Mouse (Mus musculus) limb, embryonic 12.5 days (tissue): Measurements from ENCODE around the gene Mkrn2. TPM values are rescaled to one million over a fixed set of nuclear protein-coding genes. Genes with fewer than 3 reads are reported as not detected.
A peak's percentile ranks its signal among the peaks of the same experiment; 100 is the strongest.

Source experiments
- ATAC-seq: fragments of 200-750 bp; cut with Nextera tagmentation; 2 replicates; pipeline ENCODE4 v1.8.0; 2017; ENCODE audit warnings: low read depth, moderate TSS enrichment; ENCODE audit not compliant: insufficient number of reproducible peaks, insufficient read depth, low FRiP score, low TSS enrichment
- H3K27ac ChIP-seq: fragments of 300-500 bp; sonication (generic); 2 replicates; pipeline ENCODE4 v1.5.1; 2016; ENCODE audit warnings: mild to moderate bottlenecking, moderate library complexity
- H3K27me3 ChIP-seq: fragments of 300-500 bp; sonication (generic); 2 replicates; pipeline ENCODE4 v1.6.1; 2016; ENCODE audit warnings: mild to moderate bottlenecking, moderate library complexity
- H3K36me3 ChIP-seq: fragments of 300-500 bp; sonication (generic); 2 replicates; pipeline ENCODE4 v1.6.1; 2016; ENCODE audit warnings: mild to moderate bottlenecking, moderate library complexity
- H3K4me1 ChIP-seq: fragments of 300-500 bp; sonication (generic); replicated peaks from 2 replicates; pipeline ENCODE4 v1.6.1; 2016
- H3K4me2 ChIP-seq: fragments of 300-500 bp; sonication (generic); 2 replicates; pipeline ENCODE4 v1.6.1; 2016; ENCODE audit warnings: mild to moderate bottlenecking, moderate library complexity
- H3K4me3 ChIP-seq: fragments of 300-500 bp; sonication (generic); replicated peaks from 2 replicates; pipeline ENCODE4 v1.5.1; 2016; ENCODE audit warnings: mild to moderate bottlenecking
- H3K9ac ChIP-seq: fragments of 300-500 bp; sonication (generic); replicated peaks from 2 replicates; pipeline ENCODE4 v1.6.1; 2016; ENCODE audit warnings: mild to moderate bottlenecking, moderate library complexity
- H3K9me3 ChIP-seq: fragments of 300-500 bp; sonication (generic); 2 replicates; pipeline ENCODE4 v1.6.1; 2016; ENCODE audit warnings: mild to moderate bottlenecking, moderate library complexity
- WGBS: fragments of 180-500 bp; shearing (Covaris S2); methylation state at CpG from one replicate; pipeline ENCODE4 v1.1.7; 2016; 5-methylcytosine and 5-hydroxymethylcytosine counted together
- polyA plus RNA-seq: library from polyadenylated mRNA; unstranded; fragments of >200 nt; fragmentation: Nextera tagmentation; extraction: Ambion mirVana; gene quantifications from 2 replicates; pipeline ENCODE4 v1.2.1, GENCODE M21; 2016

Mkrn2 gene
- polyA plus RNA-seq, 1 experiment from 2014 or later: 28.4 TPM

DNA sequence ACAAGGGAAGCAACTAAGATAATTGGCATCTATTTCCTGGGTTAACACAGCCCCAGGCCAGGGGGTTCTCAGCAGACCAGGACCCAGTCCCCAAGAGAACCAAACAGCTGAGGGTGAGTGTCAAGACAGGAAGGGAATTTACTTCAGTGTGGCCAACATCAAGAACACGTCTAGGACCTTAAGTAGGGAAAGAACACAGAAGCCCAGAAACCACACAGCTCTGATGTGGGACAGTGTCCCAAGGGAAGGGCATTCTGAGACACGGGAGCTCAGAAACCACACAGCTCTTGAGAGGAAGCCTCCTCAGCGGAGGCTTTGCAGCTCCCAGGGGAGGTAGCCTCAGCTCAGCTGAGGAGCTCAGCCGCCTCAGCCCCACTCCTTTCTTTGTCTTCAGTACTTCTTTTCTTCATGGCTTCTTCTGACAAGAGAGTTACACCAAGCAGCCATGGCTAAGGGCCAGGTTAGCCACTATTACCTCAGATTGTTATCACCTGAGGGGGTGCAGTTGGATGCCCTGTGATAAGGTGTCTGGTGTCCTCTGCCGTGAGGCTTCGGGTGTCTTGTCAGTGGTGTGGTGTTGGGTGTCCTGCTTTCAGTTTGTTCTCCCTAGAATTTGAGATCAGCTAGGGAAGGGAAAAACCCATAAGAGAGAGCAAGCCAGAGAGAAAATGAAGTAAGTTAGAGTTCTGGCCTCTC, 18.1 kb upstream of the Mkrn2 start:
- H3K4me2 ChIP-seq: no peak overlapping the region
- no peaks in the 10 kb centered on the region for H3K9me3 ChIP-seq
- H3K4me1 ChIP-seq: no peaks in the 10 kb centered on the region
- ATAC-seq: no peak
- H3K36me3 ChIP-seq: peaks cover 16% of the 10 kb centered on the region
- no peak overlapping the region for H3K4me3 ChIP-seq
- H3K9ac ChIP-seq: no peak overlapping the region
- WGBS: 76% methylated on average over 6 of the region's 6 CpGs
- H3K27me3 ChIP-seq: no peaks in the 10 kb centered on the region
- H3K27ac ChIP-seq: no peak overlapping the region

DNA sequence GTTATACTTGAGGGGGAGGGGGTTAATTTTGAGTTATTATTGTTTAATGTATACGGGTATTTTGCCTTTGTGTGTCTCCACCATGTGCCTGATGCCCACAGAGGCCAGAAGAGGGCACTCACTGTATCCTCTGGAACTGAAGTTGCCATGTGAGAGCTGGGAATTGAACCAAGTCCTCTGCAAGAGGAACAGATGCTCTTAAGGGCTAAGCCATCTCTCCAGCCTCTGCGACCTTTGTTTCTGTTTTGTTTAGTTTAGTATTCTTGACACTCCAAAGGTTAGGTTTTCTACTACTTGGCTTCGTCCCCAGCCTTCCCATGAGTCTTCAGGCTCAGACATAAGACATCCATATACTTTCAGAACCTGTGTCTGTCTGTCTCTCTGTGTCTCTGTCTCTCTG, 17.5 kb upstream of the Mkrn2 start:
- Histone ChIP-seq H3K27ac (no peak overlapping the region), H3K27me3 (no peaks in the 10 kb centered on the region), H3K9ac (no peak overlapping the region), H3K36me3 (peaks cover 10% of the 10 kb centered on the region; the same call in 1 of the 2 replicates), H3K4me2 (no peak overlapping the region), H3K4me3 (no peak overlapping the region), H3K4me1 (no peaks in the 10 kb centered on the region), H3K9me3 (no peaks in the 10 kb centered on the region)
- 85% methylated on average over 3 of the region's 3 CpGs for WGBS
- no peak for ATAC-seq

DNA sequence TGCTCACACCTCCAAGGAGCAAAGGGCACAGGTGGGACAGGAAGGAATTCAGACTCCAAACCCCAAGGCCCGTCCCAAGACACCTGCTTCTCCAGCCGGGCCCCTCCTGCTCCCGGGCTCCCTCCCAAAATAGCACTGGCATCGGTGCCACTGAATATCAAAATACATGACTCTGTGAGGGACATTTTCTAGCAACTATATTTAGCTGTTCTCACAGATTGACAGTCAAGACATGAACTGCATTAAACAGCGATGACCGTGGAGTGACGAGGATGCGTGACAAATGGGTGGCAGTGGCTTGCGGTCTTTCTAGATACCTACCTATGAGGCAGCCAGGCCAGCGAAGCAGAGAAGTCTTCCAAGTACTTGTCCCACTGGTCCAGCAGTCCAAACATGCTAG, 15.4 kb upstream of the Mkrn2 start:
- 85% methylated on average over 10 of the region's 10 CpGs for WGBS

DNA sequence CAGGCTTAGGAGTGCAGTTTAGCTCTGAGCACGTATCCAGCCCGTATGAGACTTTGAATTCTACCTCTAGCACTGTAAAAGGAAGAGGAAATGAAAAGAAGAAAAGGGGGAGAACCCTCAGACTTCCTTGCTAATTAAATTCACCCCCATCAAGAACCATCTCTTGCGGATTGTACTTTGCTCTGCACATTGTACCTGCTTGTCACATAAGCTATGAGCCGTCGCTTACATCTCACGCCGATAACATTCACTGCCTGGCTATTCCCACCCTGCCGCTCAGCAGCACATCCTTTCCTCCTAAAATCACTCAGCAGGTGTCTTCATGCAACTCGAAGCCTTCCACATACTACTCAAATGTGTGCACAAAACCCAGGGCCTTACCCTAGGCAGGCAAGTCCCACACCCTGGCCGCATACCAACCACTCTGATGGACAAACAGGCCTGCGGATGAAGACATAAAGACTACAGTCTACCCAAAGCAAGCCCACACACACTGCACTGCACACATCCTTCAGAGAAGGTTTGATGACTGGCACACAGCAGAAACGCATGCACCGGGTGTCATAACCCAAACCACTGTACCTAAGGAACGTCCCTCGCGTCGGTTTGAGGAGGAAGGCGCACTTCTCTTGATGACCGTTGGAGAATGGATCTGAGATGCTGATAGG, 9.9 kb upstream of the Mkrn2 start:
- H3K9ac ChIP-seq: no peak overlapping the region
- H3K9me3 ChIP-seq: no peaks in the 10 kb centered on the region
- WGBS: 84% methylated on average over 19 of the region's 19 CpGs
- no peaks in the 10 kb centered on the region for H3K36me3 ChIP-seq
- no peak for ATAC-seq
- no peak overlapping the region for H3K27ac ChIP-seq
- H3K4me2 ChIP-seq: no peak overlapping the region
- H3K27me3 ChIP-seq: no peaks in the 10 kb centered on the region
- H3K4me1 ChIP-seq: no peaks in the 10 kb centered on the region
- H3K4me3 ChIP-seq: no peak overlapping the region

More for the DNA sequence above, 15.4 kb upstream of the Mkrn2 start:
- Histone ChIP-seq H3K9ac (no peak overlapping the region), H3K9me3 (no peaks in the 10 kb centered on the region), H3K27ac (no peak overlapping the region), H3K4me2 (no peak overlapping the region), H3K36me3 (0 out of 2 replicates have a peak, but pooled peaks cover under 1% of the 10 kb centered on the region), H3K4me3 (no peak overlapping the region), H3K27me3 (no peaks in the 10 kb centered on the region), H3K4me1 (no peaks in the 10 kb centered on the region)
- ATAC-seq: no peak

DNA sequence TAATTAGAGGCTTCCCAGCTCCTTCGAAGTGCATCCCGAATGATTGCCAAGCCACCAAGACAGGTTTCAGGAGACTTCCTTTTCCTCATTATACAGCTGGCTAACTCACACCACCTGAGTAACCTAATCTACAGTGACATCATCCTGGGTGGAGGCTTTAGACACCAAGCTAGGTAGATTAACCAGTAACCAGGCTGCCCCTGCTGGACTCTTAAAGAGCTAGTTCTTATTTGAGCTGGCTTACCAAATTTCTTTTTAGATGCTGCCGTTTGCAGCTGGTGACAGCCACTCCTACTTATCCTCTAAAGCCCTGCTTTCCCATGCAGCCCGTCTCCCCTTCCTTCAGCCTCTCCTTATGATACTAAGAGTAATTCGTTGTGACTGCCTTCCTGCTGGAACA, 9.2 kb upstream of the Mkrn2 start, which contains the start of gene Mkrn2os:
Gene Mkrn2os (minus strand): TSS at position 119 of the 400 bp plus-strand sequence.
- no peak within 1 kb of the TSS for H3K4me2 ChIP-seq
- H3K9ac ChIP-seq: no peak within 1 kb of the TSS
- no peak within 1 kb of the TSS for H3K4me3 ChIP-seq
- H3K27ac ChIP-seq: no peak within 1 kb of the TSS
- 50% methylated on average over 5 of the region's 5 CpGs for WGBS
- no peaks in the 10 kb centered on the region for H3K36me3 ChIP-seq
- no peak for ATAC-seq
- H3K27me3 ChIP-seq: no peaks in the 10 kb centered on the region
- H3K4me1 ChIP-seq: no peaks in the 10 kb centered on the region
- H3K9me3 ChIP-seq: no peaks in the 10 kb centered on the region

DNA sequence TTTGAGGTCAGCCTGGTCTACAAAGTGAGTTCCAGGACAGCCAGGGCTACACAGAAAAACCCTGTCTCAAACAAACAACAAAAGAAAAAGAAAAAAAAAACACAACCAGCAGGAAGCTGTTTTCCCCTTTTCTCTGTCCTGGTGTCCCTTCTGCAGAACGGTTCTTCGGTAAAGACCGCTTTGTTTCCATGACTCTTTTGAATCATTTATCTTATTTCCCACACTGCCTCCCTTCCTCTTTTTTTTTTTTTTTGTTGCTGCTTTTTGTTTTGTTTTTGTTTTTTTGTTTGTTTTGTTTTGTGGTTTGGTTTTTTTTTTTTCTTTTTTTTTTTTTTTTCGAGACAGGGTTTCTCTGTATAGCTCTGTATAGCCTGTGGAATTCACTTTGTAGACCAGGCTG, 8.4 kb upstream of the Mkrn2 start:
- Histone ChIP-seq H3K36me3 (no peaks in the 10 kb centered on the region), H3K4me1 (no peaks in the 10 kb centered on the region), H3K27me3 (no peaks in the 10 kb centered on the region), H3K9me3 (no peaks in the 10 kb centered on the region), H3K27ac (no peak overlapping the region), H3K4me3 (no peak overlapping the region), H3K4me2 (no peak overlapping the region), H3K9ac (no peak overlapping the region)
- 82% methylated on average over 4 of the region's 4 CpGs for WGBS
- no peak for ATAC-seq

DNA sequence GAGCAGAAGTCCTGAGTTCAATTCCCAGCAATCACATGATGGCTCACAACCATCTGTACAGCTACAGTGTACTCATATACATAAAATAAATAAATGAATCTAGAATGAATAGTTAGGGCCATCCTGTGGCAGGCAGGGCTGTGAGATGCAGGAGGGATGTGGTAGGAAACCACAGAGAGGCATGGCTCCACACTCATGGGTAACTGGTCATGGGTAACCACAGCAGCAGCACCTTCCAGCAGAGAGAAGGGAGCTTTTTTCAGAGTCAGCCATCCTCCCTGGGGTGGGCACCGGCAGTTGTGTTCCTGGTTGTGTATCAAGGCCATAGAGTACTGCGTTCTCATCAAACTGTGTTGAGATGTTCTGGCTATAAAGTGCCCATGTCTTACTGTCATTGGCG, 7.2 kb upstream of the Mkrn2 start:
- Histone ChIP-seq H3K4me2 (no peak overlapping the region), H3K27ac (no peak overlapping the region), H3K4me1 (no peaks in the 10 kb centered on the region), H3K27me3 (no peaks in the 10 kb centered on the region), H3K9ac (no peak overlapping the region), H3K36me3 (no peaks in the 10 kb centered on the region), H3K4me3 (no peak overlapping the region), H3K9me3 (no peaks in the 10 kb centered on the region)
- ATAC-seq: no peak
- WGBS: 75% methylated on average over 3 of the region's 3 CpGs

DNA sequence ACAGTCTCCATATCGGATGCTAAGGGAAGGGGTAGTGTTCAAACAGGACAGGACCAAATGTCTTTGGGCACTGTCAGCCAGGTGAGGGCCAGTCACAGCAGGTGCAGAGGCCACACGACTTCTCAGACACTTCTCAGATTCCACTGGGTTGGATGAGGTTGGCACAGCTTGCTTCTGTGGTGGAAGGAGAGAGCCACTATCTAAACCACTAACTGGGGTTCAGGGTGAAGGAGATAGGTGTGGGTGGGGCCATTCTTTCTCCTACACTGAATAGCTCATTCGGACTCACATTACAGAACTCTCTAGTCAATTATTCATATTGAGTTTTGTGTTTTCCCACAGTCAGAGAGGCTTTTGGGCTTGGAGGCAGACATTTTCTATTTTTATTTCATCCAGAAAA, 6.0 kb upstream of the Mkrn2 start:
- H3K4me2 ChIP-seq: no peak overlapping the region
- H3K27me3 ChIP-seq: no peaks in the 10 kb centered on the region
- no peak for ATAC-seq
- no peak overlapping the region for H3K27ac ChIP-seq
- no peaks in the 10 kb centered on the region for H3K9me3 ChIP-seq
- no peak overlapping the region for H3K4me3 ChIP-seq
- 66% methylated on average over 3 of the region's 3 CpGs for WGBS
- no peaks in the 10 kb centered on the region for H3K36me3 ChIP-seq
- no peaks in the 10 kb centered on the region for H3K4me1 ChIP-seq
- H3K9ac ChIP-seq: no peak overlapping the region

DNA sequence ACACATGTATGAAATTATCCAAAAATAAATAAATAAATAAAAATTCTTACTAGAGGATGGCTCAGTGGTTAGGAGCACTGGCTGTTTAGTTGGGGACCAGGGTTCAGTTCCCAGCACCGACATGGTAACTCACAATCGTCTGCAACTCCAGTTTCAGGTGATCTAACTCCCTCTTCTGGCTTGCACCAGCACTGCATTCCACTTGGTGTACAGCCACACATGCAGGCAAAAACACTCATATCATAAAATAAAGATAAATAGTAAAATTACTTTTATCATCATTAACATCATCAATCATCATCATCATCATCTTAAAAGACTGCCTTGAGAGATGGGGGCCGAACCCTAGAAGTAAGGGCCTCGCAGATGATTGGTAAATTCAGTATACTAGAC, 384 bp upstream of the Mkrn2 start:
- Histone ChIP-seq H3K4me2 (peak overlapping the region; percentile 68), H3K9ac (no peak overlapping the region), H3K9me3 (no peaks in the 10 kb centered on the region), H3K4me3 (peak overlapping the region; percentile 93), H3K27ac (no peak overlapping the region), H3K27me3 (no peaks in the 10 kb centered on the region), H3K4me1 (peaks cover 11% of the 10 kb centered on the region), H3K36me3 (peaks cover 7% of the 10 kb centered on the region; the same call in 1 of the 2 replicates)
- WGBS: 65% methylated on average over 4 of the region's 4 CpGs
- ATAC-seq: no peak

DNA sequence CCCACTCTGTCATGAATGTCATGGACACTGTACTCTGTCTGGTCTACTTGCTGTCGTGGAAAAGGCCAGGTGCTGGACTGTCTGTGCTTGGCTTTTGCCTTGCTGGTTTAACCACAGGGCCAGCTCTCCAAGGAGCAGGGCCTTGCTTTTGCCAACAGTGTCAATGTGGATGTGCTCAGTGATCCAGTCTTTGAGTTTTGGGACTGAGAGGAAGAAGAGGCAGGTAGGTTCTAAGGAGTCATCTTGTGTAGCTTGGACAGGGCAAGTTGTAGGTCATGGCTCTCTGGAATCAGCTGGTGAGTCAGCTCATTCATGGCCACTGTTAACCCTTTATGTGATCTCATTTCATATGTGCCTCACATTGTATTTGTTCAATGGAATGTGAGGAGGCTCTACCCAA, 4.8 kb downstream of the Mkrn2 start:
- ATAC-seq: no peak
- Histone ChIP-seq H3K4me3 (no peak overlapping the region), H3K27ac (no peak overlapping the region), H3K9ac (no peak overlapping the region), H3K36me3 (peaks cover 29% of the 10 kb centered on the region), H3K4me1 (peaks cover 11% of the 10 kb centered on the region), H3K9me3 (no peaks in the 10 kb centered on the region), H3K27me3 (no peaks in the 10 kb centered on the region), H3K4me2 (no peak overlapping the region)
- 83% methylated on average over 1 of the region's 1 CpGs for WGBS

DNA sequence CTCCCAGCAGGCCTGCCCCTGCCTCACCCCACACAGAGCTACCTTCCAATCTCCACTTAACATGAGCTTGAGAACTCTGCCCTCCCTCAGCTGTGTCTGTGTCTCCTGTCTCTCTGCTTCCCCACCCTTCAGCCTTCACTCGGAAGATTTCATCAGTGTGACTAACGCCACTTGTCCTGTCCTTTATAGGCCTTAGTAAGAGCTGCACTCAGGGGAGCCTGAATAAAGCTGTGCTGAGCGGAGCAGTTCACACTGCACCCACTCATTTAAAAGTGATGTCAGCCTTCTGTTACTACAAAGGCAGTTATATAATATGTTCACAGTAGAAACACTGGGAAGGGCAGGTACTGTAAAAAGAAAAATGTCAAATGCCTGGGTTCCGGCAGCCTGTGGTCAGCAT, 5.7 kb downstream of the Mkrn2 start:
- H3K27ac ChIP-seq: no peak overlapping the region
- no peaks in the 10 kb centered on the region for H3K9me3 ChIP-seq
- ATAC-seq: no peak
- H3K9ac ChIP-seq: no peak overlapping the region
- H3K36me3 ChIP-seq: peaks cover 39% of the 10 kb centered on the region
- H3K4me3 ChIP-seq: no peak overlapping the region
- no peaks in the 10 kb centered on the region for H3K27me3 ChIP-seq
- H3K4me2 ChIP-seq: no peak overlapping the region
- 77% methylated on average over 4 of the region's 4 CpGs for WGBS
- peaks cover 10% of the 10 kb centered on the region for H3K4me1 ChIP-seq

DNA sequence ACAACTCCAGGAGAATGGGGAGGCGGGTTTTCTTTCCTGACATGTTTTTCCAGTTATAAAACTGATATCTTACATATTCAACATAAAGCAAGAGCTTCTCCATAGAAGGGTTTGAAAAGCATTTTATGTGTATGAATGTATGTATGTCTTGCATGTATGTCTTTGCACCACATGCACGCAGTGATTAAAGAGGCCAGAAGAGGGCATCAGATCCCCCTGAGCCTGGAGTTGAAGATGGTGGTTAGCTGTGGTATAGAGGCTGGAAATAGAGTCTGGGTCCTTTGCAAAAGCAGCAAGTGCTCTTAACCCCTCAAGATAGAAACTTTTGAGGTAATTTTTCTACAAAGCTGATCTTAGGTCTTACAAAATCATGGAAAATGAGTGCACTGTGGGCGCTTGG, 7.4 kb downstream of the Mkrn2 start:
- Histone ChIP-seq H3K36me3 (peaks cover 56% of the 10 kb centered on the region), H3K27ac (no peak overlapping the region), H3K9ac (no peak overlapping the region), H3K27me3 (no peaks in the 10 kb centered on the region), H3K4me2 (no peak overlapping the region), H3K4me1 (no peaks in the 10 kb centered on the region), H3K4me3 (no peak overlapping the region), H3K9me3 (no peaks in the 10 kb centered on the region)
- ATAC-seq: no peak
- WGBS: 79% methylated on average over 3 of the region's 3 CpGs
